Mouse (Mus musculus) cerebellum, postnatal 4 days (tissue): Measurements from ENCODE around the gene Cga.
"Not testable (repeated sequence)": the region's sequence is repeated elsewhere in the genome, so short reads cannot be mapped to it uniquely, and the experiment has no call there.

ENCODE experiments used
- DNase-seq, 2 experiments: peaks; one replicate each; pipeline ENCODE4 v3.0.0; 2022; ENCODE audit warnings: low spot score in 2 of 2, mixed read lengths in 1 of 2

The Cga gene

GRCm38 (mm10) chr4:34889101-34889811 lies 4.3 kb upstream of the Cga start:
- no peak for DNase-seq

DNA sequence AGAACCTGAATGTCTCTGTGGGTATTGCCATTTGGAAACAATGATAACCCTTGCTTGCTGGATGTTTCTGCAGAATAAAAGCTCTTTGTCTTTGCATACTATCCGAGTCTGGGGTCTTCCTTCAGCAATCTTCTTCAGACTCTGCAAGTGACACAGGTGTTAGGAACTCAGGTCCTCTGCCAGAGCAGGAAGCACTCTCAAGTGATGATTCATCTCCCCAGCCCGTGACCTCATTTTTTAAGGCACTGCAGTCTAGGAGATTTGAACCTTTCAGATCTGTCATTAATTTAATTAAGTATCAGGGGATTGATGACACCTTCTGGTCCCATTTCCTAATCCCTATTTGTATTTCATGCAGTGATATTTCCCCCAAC lies 3.8 kb upstream of the Cga start:
- no peak for DNase-seq

- DNase-seq: no peak
Observed at GRCm38 (mm10) chr4:34898497-34898896, 4.9 kb downstream of the Cga start.

GRCm38 (mm10) chr4:34899322-34899721 lies 5.7 kb downstream of the Cga start:
- DNase-seq: no peak

- no peak for DNase-seq
Observed at GRCm38 (mm10) chr4:34900155-34900554, 6.6 kb downstream of the Cga start.

DNA sequence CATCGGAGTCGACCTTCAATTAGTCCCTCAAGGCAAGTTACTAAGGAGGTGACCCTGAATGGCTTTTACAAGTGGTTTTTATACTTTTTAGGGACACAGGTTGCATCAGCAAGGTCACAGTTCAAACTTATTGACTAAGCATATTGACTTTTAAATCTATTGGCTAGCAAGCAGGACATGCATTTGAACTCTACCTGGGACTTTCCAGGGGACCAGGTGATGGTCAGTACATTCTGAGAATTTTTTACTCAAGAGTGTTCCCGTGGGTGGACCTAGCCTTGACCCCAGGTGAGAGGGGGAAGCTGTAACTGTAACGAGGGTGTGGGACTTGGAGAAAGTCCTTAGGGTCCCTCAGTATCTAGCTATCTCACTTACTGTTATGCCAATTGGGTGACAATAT lies 7.6 kb downstream of the Cga start:
- no peak for DNase-seq

DNA sequence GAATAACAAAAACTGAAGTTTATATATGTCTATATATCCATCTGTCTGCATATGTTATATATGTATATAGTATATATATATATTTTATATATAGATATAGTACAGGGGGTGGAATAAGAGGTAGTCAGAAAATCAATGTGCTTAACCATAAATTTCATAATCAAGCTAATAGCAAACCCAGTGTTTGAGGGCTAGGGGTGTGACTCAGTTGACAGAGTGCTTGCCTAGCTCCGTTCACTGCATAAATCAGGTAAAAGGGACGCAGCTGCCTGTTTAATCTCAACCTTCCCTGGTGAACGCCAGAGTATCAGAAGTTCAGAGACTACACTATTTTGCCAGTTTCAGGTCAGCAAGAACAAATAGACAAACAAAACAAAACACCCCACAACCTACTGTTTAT lies 8.0 kb downstream of the Cga start:
- DNase-seq: not testable (repeated sequence)

DNA sequence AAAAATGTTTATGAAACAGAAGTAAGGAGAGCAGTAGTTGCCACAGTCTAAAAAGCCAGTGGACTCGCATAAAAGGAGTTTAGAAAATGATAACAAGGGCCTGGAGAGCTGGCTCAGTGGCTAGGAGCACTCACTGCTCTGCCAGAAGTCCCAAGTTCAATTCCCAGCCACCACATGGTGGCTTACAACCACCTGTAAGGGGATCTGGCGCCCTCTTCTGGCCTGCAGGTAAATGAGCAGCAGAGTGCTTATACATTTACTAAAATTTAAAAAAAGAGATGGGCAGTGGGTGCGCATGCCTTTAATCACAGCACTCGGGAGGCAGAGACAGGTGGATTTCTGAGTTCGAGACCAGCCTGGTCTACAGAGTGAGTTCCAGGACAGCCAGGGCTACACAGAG lies 11.8 kb downstream of the Cga start:
- no peak for DNase-seq

DNA sequence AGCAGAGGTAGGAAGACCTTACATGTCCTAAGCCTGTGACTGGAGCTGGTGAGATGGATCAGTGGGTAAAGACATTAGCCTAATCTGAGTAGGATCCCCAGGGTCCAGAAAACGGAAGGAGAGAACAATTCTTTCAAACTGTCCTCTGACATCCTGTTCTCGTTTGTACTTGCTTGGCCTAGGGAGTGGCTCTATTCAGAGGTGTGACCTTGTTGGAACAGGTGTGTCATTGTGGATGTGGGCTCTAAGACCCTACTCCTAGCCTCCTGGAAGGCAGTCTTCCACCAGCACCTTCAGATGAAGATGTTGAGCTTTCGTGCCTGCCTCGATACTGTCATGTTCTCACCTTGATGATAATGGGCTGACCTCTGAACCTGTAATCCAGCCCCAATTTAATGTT lies 12.6 kb downstream of the Cga start:
- DNase-seq: no peak

DNA sequence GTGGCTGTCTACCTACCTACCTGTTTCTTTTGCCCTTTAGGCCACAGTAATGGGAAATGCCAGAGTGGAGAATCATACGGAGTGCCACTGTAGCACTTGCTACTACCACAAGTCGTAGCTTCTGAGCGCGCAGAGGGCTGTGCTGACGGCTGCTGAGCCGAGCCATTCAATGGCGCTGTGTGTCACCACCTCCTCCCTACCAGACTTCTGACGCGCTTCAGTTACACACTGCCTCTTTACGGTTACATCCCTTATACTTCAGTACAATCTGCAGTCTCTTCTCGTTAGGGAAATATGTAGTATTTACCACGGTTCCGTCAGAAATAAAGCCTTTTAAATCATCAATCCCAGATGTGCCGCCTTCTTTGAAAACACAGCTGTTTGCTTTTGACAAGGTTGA lies 13.4 kb downstream of the Cga start:
- no peak for DNase-seq

- DNase-seq: no peak
Observed at GRCm38 (mm10) chr4:34908127-34908526, 14.5 kb downstream of the Cga start.

DNA sequence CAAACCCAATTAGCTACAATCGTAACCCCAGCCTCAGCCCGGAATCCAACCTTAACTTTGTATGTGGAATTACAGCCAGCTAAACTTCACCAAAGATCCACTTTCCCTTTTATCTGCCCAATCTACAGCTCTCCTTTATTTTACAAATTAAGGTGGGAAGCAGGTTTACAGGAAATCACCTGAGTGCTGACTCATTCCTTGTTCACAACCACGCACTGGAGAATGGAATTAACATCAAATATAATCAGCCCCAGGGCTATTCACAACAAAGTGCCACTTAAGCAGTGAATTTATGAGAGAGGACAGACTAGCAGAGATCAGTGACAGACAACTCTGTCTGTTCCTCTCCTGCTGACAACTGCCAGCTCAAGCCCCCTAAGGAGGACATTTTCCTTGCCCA lies 17.8 kb downstream of the Cga start:
- DNase-seq: no peak

GRCm38 (mm10) chr4:34912171-34912570 lies 18.6 kb downstream of the Cga start:
- DNase-seq: no peak

- DNase-seq: no peak
Observed at GRCm38 (mm10) chr4:34917400-34917799, 23.8 kb downstream of the Cga start.

DNA sequence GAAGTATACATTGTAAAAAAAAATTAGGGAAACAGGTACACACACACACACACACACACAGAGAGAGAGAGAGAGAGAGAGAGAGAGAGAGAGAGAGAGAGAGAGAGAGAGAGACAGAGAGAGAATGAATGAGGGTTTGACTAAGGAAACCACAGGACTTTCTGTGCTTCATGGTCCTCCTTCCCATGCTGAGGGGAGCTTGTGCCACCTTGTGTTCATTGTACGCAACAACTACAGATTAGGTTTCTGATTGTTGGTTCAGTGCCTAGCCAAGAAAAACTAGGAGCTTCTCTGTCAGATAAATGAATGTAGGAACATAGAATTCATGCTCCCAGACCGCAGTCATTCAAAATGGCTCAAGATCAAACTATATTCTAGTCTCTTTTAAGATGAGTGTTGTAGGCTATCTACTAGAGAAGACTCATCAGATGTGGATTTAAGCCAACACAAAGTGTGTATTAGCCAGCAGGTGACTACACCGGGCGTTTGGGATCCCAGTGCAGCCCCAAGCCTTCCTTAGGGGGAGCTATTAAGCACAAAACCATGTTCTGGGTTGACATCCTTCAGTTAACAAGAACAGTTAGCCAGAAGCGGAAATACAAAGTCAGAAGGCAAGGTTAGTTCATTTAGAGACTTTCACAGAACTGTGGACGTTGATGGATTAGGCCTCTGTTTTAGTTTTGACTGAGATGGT lies 28.7 kb downstream of the Cga start:
- peak in 1 of 2 experiments; percentile 36 for DNase-seq

DNA sequence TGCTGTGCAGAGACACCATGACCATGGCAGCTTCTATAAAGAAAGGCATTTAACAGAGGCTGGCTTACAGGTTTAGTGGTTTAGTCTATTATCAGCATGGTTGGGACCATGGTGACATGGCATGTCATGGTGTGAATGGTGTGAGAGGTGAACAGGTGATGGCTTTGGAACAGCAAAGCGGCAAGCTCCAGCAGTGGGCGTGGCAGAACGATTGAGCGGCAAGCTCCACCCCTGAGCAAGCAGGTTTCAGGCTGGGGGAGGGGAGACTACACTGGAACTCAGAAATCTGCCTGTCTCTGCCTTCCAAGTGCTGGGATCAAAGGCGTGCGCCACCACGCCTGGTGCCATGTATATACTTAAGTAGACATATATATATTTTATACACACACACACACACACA lies 34.8 kb downstream of the Cga start:
- not testable (repeated sequence) for DNase-seq

DNA sequence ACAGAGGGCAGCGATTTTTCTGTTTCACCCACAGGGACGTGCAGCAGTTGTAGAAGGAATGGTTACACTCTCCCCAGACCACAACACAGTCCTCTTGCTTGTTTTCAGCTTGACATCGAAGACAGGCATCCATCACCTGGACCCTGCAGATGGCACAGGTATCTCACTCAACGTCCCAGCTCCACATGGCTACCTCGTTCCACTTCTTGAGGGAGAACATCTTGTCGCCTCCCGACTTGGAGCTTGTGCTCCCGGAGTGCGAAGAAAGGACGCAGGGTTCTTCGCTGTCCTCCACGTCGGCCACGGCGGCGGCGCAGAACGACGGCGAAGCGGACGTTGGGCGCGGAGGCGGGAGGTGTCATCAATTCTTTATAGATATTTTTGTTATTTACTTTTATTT lies 47.5 kb downstream of the Cga start:
- DNase-seq: no peak

DNA sequence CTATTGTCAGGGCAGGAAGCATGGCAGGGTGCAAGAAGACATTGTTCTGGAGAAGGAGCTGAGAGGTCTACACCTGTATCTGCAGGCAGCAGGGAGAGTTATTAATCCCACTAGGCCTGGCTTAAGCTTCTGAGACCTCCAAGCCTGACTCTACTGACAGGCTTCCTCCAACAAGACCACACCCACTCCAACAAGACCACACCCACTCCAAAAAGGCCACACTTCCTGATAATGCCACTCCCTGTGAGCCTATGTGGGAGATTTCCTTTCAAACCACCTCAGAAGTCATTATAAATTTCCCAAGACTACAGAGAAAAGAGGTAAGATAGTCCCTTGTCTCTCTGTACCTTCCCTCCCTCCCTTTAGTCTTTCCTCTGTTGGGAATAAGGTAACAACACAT lies 53.6 kb downstream of the Cga start:
- DNase-seq: no peak

DNA sequence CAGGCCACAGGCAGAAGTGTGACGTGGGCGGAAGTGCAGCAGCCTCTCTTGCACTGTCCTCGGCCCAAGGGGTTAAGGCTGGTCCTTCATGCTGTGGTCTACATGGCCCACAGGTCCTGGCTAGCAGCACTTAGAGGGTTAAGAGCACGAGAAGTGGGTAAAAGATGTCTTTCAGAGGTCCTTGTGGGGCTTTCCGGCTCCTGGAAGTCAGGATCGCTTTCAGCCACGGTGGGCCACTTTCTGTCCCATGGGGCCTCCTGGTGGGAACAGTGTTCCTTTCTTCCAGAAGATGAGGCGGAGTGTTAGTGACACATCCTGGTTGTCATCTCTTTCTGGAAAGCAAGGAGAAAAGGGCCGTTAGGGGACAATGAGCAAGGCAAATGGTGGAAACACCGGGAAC lies 60.1 kb downstream of the Cga start:
- DNase-seq: no peak
